Mouse (Mus musculus) monocyte, adult 2 months (primary cell): ENCODE results near the gene Gm15127.
"Not testable (repeated sequence)": the region's sequence is repeated elsewhere in the genome, so short reads cannot be mapped to it uniquely, and the experiment has no call there.

ENCODE experiments used
- DNase-seq, 2 experiments: peaks; one replicate each; pipeline ENCODE4 v3.0.0; 2022; ENCODE audit warnings: low spot score in 2 of 2, low read depth in 1 of 2

Gene Gm15127

GRCm38 (mm10) chrX:148663298-148663697 is at the start of gene Gm15127:
Gm15127 (plus strand) TSS chrX:148663598.
- DNase-seq = not testable (repeated sequence)

DNA sequence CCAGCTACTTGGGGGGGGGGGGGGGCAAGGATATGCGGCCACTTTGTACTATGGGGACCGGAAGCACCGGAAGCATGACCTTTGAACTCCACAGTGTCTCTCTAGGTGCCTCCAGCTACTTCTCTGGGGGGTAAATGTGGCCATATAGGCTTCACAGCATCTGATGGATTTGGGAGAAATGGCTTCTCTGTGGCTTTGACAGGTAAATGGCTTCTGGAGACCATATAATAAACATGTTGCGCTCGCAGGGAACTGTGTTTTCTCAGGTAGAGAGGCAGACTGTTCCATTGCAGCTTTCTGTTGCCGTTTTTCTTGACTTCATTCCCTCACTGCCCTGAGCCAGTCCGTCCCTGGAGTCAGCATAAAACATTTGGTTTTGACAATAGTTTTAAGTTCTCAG is 48.3 kb upstream of the Gm15127 start, which contains the start of gene Gm8334:
Gene Gm8334 (minus strand): TSS at position 101 of the 400 bp plus-strand sequence.
- DNase-seq = not testable (repeated sequence)

- not testable (repeated sequence) for DNase-seq
Observed at GRCm38 (mm10) chrX:148676290-148676689, 12.9 kb downstream of the Gm15127 start.
